Mouse (Mus musculus): ENCODE measurements at regions not wholly inside any gene's neighbourhood (a gene's known extent, or its start where the extent isn't known, plus 50 kb on each side); places are given as distances from the start of the nearest gene placed in this dataset.

DNA sequence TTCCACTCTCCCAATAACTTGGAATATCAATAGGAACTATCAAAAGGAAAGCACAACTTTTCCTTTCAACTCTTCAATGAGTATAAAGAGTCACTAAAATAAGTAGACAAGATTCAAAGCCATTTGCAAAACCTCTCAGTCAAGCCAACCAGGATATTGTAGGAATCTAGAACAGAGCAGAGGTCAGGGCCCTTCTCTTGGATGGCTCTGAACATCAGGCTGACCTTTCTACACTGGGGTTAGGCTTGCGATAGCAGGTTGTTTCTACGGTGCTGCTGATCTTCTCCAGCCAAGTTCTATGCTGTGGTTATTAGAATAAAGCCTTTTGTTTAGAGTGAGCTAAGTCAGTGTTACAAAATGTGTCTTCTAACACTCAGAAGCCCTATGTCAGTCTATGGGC is 658.6 kb downstream of the Ofcc1 start:
- no peak for DNase-seq (ENCODE audit: low read depth)

DNA sequence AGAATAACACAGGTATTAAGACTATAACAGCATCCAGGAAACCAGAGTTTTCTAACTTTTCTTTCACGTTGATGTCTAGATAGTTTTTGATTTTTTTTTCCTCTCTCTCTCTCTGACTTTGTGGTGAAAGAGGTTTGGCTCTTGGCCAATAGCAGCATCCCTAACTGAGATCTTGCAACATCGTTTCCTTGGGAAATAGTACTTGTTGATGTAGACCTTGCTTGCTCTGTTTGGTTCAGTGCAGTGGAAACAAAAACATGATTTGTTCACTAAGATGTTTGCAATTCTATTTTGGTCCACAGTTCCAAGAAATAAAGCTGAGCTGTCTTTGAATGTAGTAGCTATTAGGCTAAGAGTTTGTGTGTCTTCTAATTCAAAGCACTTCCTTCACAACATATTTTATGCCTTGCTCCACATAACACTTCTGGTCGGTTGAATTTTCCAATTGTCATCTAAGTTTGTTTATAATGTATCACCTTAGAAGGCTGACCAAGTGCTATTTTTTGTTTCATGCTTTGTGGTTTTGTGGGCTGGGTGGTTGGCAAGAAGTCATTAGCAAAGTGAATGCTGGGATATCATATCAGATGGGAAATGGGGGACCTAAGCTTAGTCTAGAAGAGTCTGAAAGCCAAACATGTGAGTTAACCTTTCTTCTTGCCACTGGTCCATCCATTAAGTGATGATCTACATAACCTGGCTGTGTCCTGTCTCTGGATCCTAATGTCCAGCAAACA is 669.8 kb downstream of the Ofcc1 start:
- peak; percentile 24 for DNase-seq (ENCODE audit: low read depth)

DNA sequence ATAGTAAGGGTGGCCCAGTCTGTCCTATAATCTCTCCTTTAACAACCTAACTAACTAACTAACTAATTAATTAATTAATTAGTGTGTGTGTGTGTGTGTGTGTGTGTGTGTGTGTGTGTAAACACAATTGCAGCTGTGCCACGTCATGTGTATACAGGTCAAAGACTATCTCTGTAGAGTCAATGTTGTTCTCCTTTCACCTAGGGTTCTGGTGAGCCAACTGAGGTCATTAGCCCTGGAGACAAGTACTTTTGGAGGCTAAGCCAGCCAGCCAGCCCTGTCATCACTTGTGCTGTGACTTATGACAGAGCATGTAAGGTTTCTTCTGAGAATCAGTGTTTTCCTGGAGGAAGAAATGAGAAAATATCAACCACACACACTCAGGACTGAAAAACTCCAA is 696.7 kb downstream of the Ofcc1 start:
- no peak for DNase-seq (ENCODE audit: low read depth)

- DNase-seq (ENCODE audit: low read depth): no peak
Measured at GRCm38 (mm10) chr13:39649457-39649856, 688.8 kb upstream of the Slc35b3 start.

DNA sequence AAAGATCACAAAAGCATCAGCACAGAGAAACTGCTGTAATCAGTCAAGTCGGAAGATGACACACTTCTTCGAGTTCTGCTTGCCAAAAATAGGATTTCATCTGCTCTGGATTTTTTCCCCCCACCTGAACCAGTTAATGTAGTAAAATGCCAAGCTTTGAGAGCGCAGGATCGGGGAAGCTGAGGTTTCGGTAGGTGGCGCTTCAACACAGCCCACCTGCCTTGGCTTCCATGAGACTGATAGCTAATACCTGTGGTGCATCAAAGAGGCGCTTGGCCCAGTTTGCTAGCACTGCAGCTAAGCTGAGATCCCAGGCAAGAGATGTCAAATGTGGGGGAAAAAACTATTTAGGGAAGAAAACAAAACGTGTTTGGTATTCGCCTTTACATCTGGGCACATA is 686.7 kb upstream of the Slc35b3 start:
- DNase-seq (ENCODE audit: low read depth): no peak

DNA sequence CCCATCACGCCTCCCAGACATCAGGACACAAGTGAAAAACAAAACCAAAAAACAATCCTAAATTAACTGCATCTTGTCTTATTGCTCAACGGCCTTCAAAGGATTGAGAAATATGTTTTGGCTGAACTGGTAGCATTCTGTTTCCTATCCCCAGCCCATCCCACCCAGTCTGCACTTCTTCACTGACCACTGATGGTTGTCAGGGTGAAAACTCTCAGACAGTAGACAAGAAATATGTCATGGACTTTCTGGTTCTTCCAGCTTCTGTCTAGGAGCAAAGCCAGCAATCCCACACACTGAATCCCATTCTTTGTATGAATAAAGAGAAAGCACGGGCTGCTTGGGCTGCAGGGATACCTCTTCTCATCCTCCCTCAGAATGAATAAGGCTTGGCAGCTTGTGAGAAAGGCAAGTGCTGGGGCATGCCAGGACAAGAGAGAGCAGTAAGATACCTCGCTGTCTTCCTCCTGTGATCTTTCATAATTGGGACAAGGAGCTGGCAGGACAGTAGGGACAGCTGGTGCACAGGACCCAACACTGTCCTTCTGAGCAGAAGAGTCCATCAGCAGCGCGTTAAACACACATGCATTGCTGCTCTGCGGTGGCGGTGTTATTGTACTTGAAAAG is 670.9 kb upstream of the Slc35b3 start:
- DNase-seq (ENCODE audit: low read depth): no peak

All from fibroblast of lung, adult 2 months (primary cell).